In the genomic region with DNA sequence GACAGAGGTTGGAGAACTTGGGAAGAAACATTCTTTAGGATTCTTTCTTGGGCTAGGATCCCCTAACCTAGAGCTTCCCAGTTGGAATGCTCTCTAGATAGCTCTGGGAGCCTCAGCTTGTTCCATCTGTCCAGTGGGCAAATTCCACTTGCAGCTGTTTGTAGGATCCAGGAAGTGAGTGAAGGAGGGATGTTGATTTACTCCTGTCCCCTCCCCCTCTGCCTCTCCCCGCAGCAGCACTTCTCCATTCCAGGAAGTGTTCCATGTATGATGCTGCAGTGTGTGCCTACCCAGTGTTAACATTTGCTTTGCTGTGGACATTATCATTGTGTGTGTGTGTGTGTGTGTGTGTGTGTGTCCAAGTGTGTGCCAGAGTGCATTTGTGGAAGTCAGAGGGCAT, we compare ENCODE assay signal across 8 mouse cellular contexts. TPM values are rescaled to one million over a fixed set of nuclear protein-coding genes. Genes with fewer than 3 reads are reported as not detected.
DNase-seq lines count a peak whose midpoint lies in the region; ATAC-seq lines count a peak whose summit lies in the region.

No protein-coding gene starts in this region.

- no peaks in the 10 kb centered on the region for H3K9me3 ChIP-seq in heart, embryonic 14.5 days (ENCODE audit: control insufficient read depth, low read length)
- no peaks in the 10 kb centered on the region for H3K9me3 ChIP-seq in limb, embryonic 12.5 days
- no peaks in the 10 kb centered on the region for H3K9me3 ChIP-seq in midbrain, embryonic 12.5 days

- peak overlapping the region; percentile 81 for H3K4me2 ChIP-seq in heart, embryonic 14.5 days (ENCODE audit: low read length)
- H3K4me2 ChIP-seq in limb, embryonic 12.5 days = peak overlapping the region; percentile 94
- peak overlapping the region; percentile 92 for H3K4me2 ChIP-seq in midbrain, embryonic 12.5 days (replicated peaks)

- ATAC-seq in heart, embryonic 14.5 days (ENCODE audit: insufficient number of reproducible peaks, insufficient read depth, low FRiP score, low read depth) = no peak
- no peak for ATAC-seq in limb, embryonic 12.5 days (ENCODE audit: insufficient number of reproducible peaks, insufficient read depth, low FRiP score, low TSS enrichment, low read depth)
- no peak for ATAC-seq in midbrain, embryonic 12.5 days (ENCODE audit: low FRiP score, low read depth)
- ATAC-seq in erythroid progenitor cell, adult 5-6 weeks (replicated peaks; ENCODE audit: low FRiP score, poor library complexity, severe bottlenecking) = no peak

- H3K27ac ChIP-seq in heart, embryonic 14.5 days (replicated peaks in 1 of 2; ENCODE audit: control insufficient read depth in 1 of 2, insufficient read depth in 1 of 2, low read depth in 2 of 2, low read length in 2 of 2) = no peak overlapping the region
- H3K27ac ChIP-seq in limb, embryonic 12.5 days = no peak overlapping the region
- H3K27ac ChIP-seq in midbrain, embryonic 12.5 days (replicated peaks) = no peak overlapping the region

- H3K9ac ChIP-seq in heart, embryonic 14.5 days (ENCODE audit: low read length) = peak overlapping the region; percentile 95
- H3K9ac ChIP-seq in limb, embryonic 12.5 days (replicated peaks) = peak overlapping the region; percentile 85
- peak overlapping the region; percentile 90 for H3K9ac ChIP-seq in midbrain, embryonic 12.5 days (replicated peaks)

- no peaks in the 10 kb centered on the region for H3K27me3 ChIP-seq in heart, embryonic 14.5 days (ENCODE audit: control insufficient read depth, insufficient read depth, low read length)
- H3K27me3 ChIP-seq in limb, embryonic 12.5 days = no peaks in the 10 kb centered on the region
- no peaks in the 10 kb centered on the region for H3K27me3 ChIP-seq in midbrain, embryonic 12.5 days

- peaks cover 8% of the 10 kb centered on the region; the same call in 1 of the 2 replicates for H3K36me3 ChIP-seq in heart, embryonic 14.5 days (ENCODE audit: control insufficient read depth, insufficient read depth, low read length)
- peaks cover 11% of the 10 kb centered on the region for H3K36me3 ChIP-seq in limb, embryonic 12.5 days
- peaks cover 5% of the 10 kb centered on the region for H3K36me3 ChIP-seq in midbrain, embryonic 12.5 days

- DNase-seq in thymus, postnatal 0 days (ENCODE audit: low spot score) = peak; percentile 35
- no peak for DNase-seq in thymus, postnatal 10 days (ENCODE audit: low spot score in 2 of 2)
- no peak for DNase-seq in T-cell, adult 2 months (ENCODE audit: low spot score)
- no peak for DNase-seq in embryo, embryonic 9.5 days (ENCODE audit: extremely low spot score)

- peaks cover 9 to 26% of the 10 kb centered on the region in 2 experiments for H3K4me1 ChIP-seq in heart, embryonic 14.5 days (ENCODE audit: control insufficient read depth in 2 of 2, insufficient read depth in 2 of 2, low read length in 2 of 2)
- H3K4me1 ChIP-seq in limb, embryonic 12.5 days (replicated peaks) = peaks cover 13% of the 10 kb centered on the region
- peaks cover 21% of the 10 kb centered on the region for H3K4me1 ChIP-seq in midbrain, embryonic 12.5 days

- H3K4me3 ChIP-seq in heart, embryonic 14.5 days (ENCODE audit: control insufficient read depth in 1 of 2, insufficient read depth in 1 of 2, low read depth in 1 of 2, low read length in 2 of 2) = peak overlapping the region; percentile 70 to 99
- H3K4me3 ChIP-seq in limb, embryonic 12.5 days (replicated peaks) = peak overlapping the region; percentile 89
- H3K4me3 ChIP-seq in midbrain, embryonic 12.5 days = peak overlapping the region; percentile 94

- 11% methylated on average over 1 of the region's 1 CpGs for WGBS in heart, embryonic 14.5 days
- 7% methylated on average over 1 of the region's 1 CpGs for WGBS in limb, embryonic 12.5 days
- WGBS in midbrain, embryonic 12.5 days = 50% methylated on average over 1 of the region's 1 CpGs

RNA-seq across cellular contexts. Expression of gene Dnm2, which starts 1.3 kb away (rescaled TPM):
- polyA plus RNA-seq in thymus, postnatal 0 days (2015; fragmentation: Nextera tagmentation; extraction: Ambion mirVana) = 107 TPM in 2 replicates
- 57.1 and 58.2 TPM in 2 replicates for polyA plus RNA-seq in heart, embryonic 14.5 days (2014; fragmentation: Nextera tagmentation; extraction: Ambion mirVana)
- polyA plus RNA-seq in limb, embryonic 12.5 days (2016; fragmentation: Nextera tagmentation; extraction: Ambion mirVana) = 76.6 and 78.4 TPM in 2 replicates
- 76.6 and 76.7 TPM in 2 replicates for polyA plus RNA-seq in midbrain, embryonic 12.5 days (2016; fragmentation: Nextera tagmentation; extraction: Ambion mirVana)
- 129 and 138 TPM in 2 replicates for total RNA-seq in erythroid progenitor cell, adult 5-6 weeks (2015; ENCODE audit: low replicate concordance)
- total RNA-seq in erythroid progenitor cell, adult 5-6 weeks (2017; ENCODE audit: low replicate concordance) = 181 and 184 TPM in 2 replicates

RNA-seq across cellular contexts. Expression of gene Qtrt1, which starts 14.4 kb away (rescaled TPM):
- 27.0 and 29.1 TPM in 2 replicates for polyA plus RNA-seq in thymus, postnatal 0 days (2015; fragmentation: Nextera tagmentation; extraction: Ambion mirVana)
- polyA plus RNA-seq in heart, embryonic 14.5 days (2014; fragmentation: Nextera tagmentation; extraction: Ambion mirVana) = 22.7 and 24.3 TPM in 2 replicates
- 46.4 and 48.4 TPM in 2 replicates for polyA plus RNA-seq in limb, embryonic 12.5 days (2016; fragmentation: Nextera tagmentation; extraction: Ambion mirVana)
- polyA plus RNA-seq in midbrain, embryonic 12.5 days (2016; fragmentation: Nextera tagmentation; extraction: Ambion mirVana) = 45.3 and 50.7 TPM in 2 replicates
- 4.7 TPM in 1 of 2 replicates, not detected in the other for total RNA-seq in erythroid progenitor cell, adult 5-6 weeks (2015; ENCODE audit: low replicate concordance)
- 0.98 and 4.0 TPM in 2 replicates for total RNA-seq in erythroid progenitor cell, adult 5-6 weeks (2017; ENCODE audit: low replicate concordance)

RNA-seq across cellular contexts. Expression of gene Ilf3, which starts 58.3 kb away (rescaled TPM):
- polyA plus RNA-seq in thymus, postnatal 0 days (2015; fragmentation: Nextera tagmentation; extraction: Ambion mirVana) = 138 TPM in 2 replicates
- 103 and 109 TPM in 2 replicates for polyA plus RNA-seq in heart, embryonic 14.5 days (2014; fragmentation: Nextera tagmentation; extraction: Ambion mirVana)
- polyA plus RNA-seq in limb, embryonic 12.5 days (2016; fragmentation: Nextera tagmentation; extraction: Ambion mirVana) = 312 and 313 TPM in 2 replicates
- 314 and 322 TPM in 2 replicates for polyA plus RNA-seq in midbrain, embryonic 12.5 days (2016; fragmentation: Nextera tagmentation; extraction: Ambion mirVana)
- 31.4 and 34.8 TPM in 2 replicates for total RNA-seq in erythroid progenitor cell, adult 5-6 weeks (2015; ENCODE audit: low replicate concordance)
- 29.6 and 32.8 TPM in 2 replicates for total RNA-seq in erythroid progenitor cell, adult 5-6 weeks (2017; ENCODE audit: low replicate concordance)
